Mouse (Mus musculus): ENCODE data around the gene Cst11. TPM values are rescaled to one million over a fixed set of nuclear protein-coding genes. Genes with fewer than 3 reads are reported as not detected.

Gene Cst11
- polyA plus RNA-seq, 1 experiment from 2014 or later: 0.98 TPM

DNA sequence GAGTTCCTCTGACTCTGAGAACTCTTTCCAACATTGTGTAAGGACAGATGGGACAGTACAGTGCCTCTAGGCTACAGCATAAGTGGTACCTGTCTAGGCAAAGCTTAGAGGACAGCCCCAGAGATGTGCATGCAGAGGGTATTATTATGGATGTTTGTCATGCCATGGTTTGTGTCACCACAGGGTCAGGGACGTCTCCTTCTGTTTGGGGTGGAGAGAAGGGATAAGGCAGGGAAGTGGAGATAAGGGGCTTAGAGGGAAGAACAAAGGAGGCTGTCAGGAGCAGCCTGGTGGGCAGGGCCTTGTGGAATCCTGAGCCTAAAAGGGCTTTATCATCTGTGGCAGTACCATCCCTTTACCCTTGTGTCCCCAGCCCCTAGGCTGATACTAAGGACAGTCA is 10.4 kb upstream of the Cst11 start, which contains the start of gene 8030411F24Rik:
Gene 8030411F24Rik (plus strand): TSS at position 301 of the 400 bp plus-strand sequence.
- no peak for ATAC-seq (ENCODE audit: low FRiP score, low TSS enrichment)
- Histone ChIP-seq H3K9ac (ENCODE audit: low read length) (no peak within 1 kb of the TSS), H3K36me3 (ENCODE audit: control insufficient read depth, insufficient read depth, low read length) (no peaks in the 10 kb centered on the region), H3K4me1 (replicated peaks; ENCODE audit: control insufficient read depth, insufficient read depth) (no peaks in the 10 kb centered on the region), H3K4me3 (ENCODE audit: low read depth, low read length) (no peak within 1 kb of the TSS), H3K4me2 (replicated peaks; ENCODE audit: low read depth) (no peak within 1 kb of the TSS), H3K27ac (replicated peaks) (no peak within 1 kb of the TSS), H3K9me3 (ENCODE audit: control insufficient read depth, low read length) (no peaks in the 10 kb centered on the region), H3K27me3 (ENCODE audit: control insufficient read depth, insufficient read depth, low read length) (no peaks in the 10 kb centered on the region)
- DNase-seq (ENCODE audit: low spot score): no peak
- TF ChIP-seq CTCF (IDR thresholded peaks at IDR 0.05; ENCODE audit: low read depth) (no peak), EP300 (optimal IDR thresholded peaks at IDR 0.05) (no peak)
- 15% methylated on average over 1 of the region's 1 CpGs for WGBS

DNA sequence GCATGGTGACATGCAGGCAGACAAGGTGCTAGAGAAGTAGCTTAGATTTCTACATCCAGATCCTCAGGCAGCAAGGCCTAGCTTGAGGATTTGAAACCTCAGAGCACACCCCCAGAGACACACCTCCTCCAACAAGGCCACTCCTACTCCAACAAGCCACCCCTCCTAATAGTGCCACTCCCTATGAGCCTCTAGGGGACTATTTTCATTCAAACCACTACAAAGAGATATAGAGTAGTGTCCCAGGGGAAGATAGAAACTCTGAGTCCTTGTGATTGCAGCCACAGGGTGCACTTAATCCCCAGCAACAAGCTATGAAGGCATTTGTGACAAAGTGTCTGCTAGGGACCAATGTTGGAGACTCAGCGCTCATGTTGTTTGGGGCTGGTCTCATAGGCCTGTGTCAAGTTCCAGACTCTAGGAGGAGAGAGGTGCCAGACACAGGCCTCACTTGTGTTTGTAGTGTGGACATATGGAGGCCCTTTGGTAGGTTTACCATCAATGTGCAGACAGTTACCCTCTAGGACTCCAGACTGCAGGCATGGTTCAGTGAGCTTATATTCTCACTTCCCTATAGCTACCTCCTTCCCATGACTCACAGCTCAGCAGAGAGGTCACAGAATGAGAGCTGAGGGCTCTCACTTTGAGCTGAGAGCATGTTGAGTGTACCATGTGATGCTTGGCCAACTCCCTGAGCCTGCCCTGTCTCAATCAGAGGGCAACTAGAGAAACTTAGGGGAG is 7.5 kb downstream of the Cst11 start:
- no peak for TF ChIP-seq CTCF (IDR thresholded peaks at IDR 0.05; ENCODE audit: low read depth)
- no peak for TF ChIP-seq EP300 (optimal IDR thresholded peaks at IDR 0.05)
- DNase-seq (ENCODE audit: low spot score): no peak

DNA sequence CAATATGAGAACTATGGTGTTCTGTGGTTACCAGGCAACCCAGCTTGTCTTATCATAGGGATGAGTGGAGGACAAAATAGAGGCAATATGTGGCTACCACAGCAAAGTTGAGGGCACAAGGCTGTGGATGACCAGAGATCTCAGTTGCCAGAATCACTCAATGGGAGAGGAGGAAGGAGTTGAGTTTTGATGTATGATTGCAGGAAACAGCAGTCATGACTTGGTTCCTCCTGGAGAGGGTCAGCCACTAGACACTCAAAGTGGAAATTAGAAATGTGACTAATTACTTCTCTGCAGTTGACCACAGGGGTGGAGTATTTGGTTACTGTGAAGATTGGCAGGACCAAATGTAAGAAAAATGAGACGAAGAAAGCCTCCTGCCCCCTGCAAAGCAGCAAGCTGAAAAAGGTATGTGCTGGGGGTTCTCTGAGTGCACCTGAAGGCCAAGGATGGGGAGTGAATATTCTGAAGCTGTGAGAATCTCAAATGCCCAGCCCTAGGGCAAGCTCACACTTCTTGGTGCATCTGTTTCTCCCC is 16.9 kb downstream of the Cst11 start:
- Histone ChIP-seq H3K9ac (ENCODE audit: low read length) (no peak overlapping the region), H3K4me3 (ENCODE audit: low read depth, low read length) (no peak overlapping the region), H3K9me3 (ENCODE audit: control insufficient read depth, low read length) (no peaks in the 10 kb centered on the region), H3K27ac (replicated peaks) (no peak overlapping the region), H3K4me2 (replicated peaks; ENCODE audit: low read depth) (no peak overlapping the region), H3K27me3 (ENCODE audit: control insufficient read depth, insufficient read depth, low read length) (no peaks in the 10 kb centered on the region), H3K36me3 (ENCODE audit: control insufficient read depth, insufficient read depth, low read length) (no peaks in the 10 kb centered on the region), H3K4me1 (replicated peaks; ENCODE audit: control insufficient read depth, insufficient read depth) (no peaks in the 10 kb centered on the region)
- TF ChIP-seq EP300 (optimal IDR thresholded peaks at IDR 0.05) (no peak), CTCF (IDR thresholded peaks at IDR 0.05; ENCODE audit: low read depth) (no peak)
- 63% methylated on average over 1 of the region's 1 CpGs for WGBS
- ATAC-seq (ENCODE audit: low FRiP score, low TSS enrichment): no peak
- no peak for DNase-seq (ENCODE audit: low spot score)

More for the DNA sequence above, 7.5 kb downstream of the Cst11 start:
- Histone ChIP-seq H3K27ac (replicated peaks) (no peak overlapping the region), H3K9me3 (ENCODE audit: control insufficient read depth, low read length) (no peaks in the 10 kb centered on the region), H3K27me3 (ENCODE audit: control insufficient read depth, insufficient read depth, low read length) (no peaks in the 10 kb centered on the region), H3K4me2 (replicated peaks; ENCODE audit: low read depth) (no peak overlapping the region), H3K9ac (ENCODE audit: low read length) (no peak overlapping the region), H3K4me1 (replicated peaks; ENCODE audit: control insufficient read depth, insufficient read depth) (no peaks in the 10 kb centered on the region), H3K4me3 (ENCODE audit: low read depth, low read length) (no peak overlapping the region), H3K36me3 (ENCODE audit: control insufficient read depth, insufficient read depth, low read length) (no peaks in the 10 kb centered on the region)
- ATAC-seq (ENCODE audit: low FRiP score, low TSS enrichment): no peak
- 100% methylated on average over 1 of the region's 1 CpGs for WGBS

DNA sequence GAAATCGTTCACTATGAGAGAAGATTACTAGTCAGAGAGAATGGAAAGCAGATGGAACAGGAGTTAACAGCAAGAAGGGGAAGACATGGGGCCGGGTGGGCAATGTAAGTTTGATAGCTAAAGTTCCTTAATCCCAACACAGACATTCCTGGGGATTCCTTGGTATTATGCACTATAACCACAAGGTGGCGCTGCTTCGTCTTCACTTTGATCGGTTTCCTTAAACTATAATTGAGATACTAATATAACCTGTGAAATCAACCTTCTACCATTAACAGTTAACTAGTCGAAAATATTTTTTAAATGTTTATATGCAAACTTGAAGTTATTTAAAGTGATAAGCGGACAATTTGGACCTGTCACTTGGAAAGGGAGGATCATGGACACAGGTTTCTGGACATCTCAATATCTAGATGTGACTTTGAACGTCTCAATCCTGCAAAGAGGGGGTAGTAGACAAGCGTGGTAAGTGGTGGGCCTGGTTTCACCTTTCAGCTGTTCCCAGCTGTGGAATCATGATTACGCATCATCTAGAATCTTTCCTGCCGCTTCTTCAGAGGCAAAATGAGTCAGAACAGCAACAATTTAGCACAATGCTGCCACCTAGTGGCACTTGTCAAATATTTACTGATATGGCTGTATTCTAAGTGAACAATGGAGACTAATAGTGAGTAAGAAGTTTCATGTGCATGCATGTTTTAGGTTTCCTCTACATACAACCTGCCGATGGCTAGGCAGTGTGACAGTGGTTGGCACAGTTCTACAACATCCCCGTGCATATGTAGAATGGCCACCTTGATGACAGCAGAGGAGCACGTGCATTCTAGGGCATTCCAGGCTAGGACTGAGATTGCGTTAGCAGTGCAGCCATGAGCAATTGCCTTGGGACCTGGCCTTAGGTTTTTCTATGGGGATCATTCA is 19.1 kb downstream of the Cst11 start:
- TF ChIP-seq EP300 (optimal IDR thresholded peaks at IDR 0.05) (no peak), CTCF (IDR thresholded peaks at IDR 0.05; ENCODE audit: low read depth) (peak; percentile 83)
- ATAC-seq (ENCODE audit: low FRiP score, low TSS enrichment) (peak; percentile 74), DNase-seq (ENCODE audit: low spot score) (peak; percentile 64)
- 16% methylated on average over 15 of the region's 15 CpGs for WGBS
- Histone ChIP-seq H3K27me3 (ENCODE audit: control insufficient read depth, insufficient read depth, low read length) (no peaks in the 10 kb centered on the region), H3K9ac (ENCODE audit: low read length) (no peak overlapping the region), H3K9me3 (ENCODE audit: control insufficient read depth, low read length) (no peaks in the 10 kb centered on the region), H3K4me1 (replicated peaks; ENCODE audit: control insufficient read depth, insufficient read depth) (no peaks in the 10 kb centered on the region), H3K36me3 (ENCODE audit: control insufficient read depth, insufficient read depth, low read length) (no peaks in the 10 kb centered on the region), H3K4me2 (replicated peaks; ENCODE audit: low read depth) (peak overlapping the region; percentile 42), H3K27ac (replicated peaks) (no peak overlapping the region), H3K4me3 (ENCODE audit: low read depth, low read length) (peak overlapping the region; percentile 21)

DNA sequence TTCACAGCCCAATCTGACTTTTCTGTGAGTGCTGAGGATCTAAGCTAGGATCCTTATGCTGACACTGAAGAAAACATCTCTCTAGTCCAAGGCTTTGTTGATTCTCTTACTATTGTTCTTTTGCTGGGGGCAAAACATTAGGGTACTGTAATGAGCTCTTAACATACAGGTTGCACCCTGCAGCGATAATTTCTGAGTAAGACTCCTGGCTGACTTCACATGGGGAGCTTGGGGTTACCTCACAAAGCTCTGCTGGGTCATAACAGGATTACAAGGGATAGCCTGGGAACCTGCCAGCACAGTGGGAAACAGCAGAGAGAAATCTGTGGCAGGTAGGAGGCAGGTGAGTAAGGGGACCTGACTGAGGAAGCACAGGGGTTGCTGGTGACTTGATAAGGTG is 21.2 kb downstream of the Cst11 start, which contains the start of gene Cstl1:
Gene Cstl1 (plus strand): TSS at position 301 of the 400 bp plus-strand sequence.
- WGBS: 80% methylated on average over 1 of the region's 1 CpGs
- Histone ChIP-seq H3K9ac (ENCODE audit: low read length) (no peak within 1 kb of the TSS), H3K9me3 (ENCODE audit: control insufficient read depth, low read length) (no peaks in the 10 kb centered on the region), H3K36me3 (ENCODE audit: control insufficient read depth, insufficient read depth, low read length) (no peaks in the 10 kb centered on the region), H3K4me3 (ENCODE audit: low read depth, low read length) (no peak within 1 kb of the TSS), H3K27me3 (ENCODE audit: control insufficient read depth, insufficient read depth, low read length) (no peaks in the 10 kb centered on the region), H3K4me1 (replicated peaks; ENCODE audit: control insufficient read depth, insufficient read depth) (no peaks in the 10 kb centered on the region), H3K27ac (replicated peaks) (no peak within 1 kb of the TSS), H3K4me2 (replicated peaks; ENCODE audit: low read depth) (no peak within 1 kb of the TSS)
- DNase-seq (ENCODE audit: low spot score) (no peak), ATAC-seq (ENCODE audit: low FRiP score, low TSS enrichment) (no peak)
- TF ChIP-seq CTCF (IDR thresholded peaks at IDR 0.05; ENCODE audit: low read depth): no peak
- no peak for TF ChIP-seq EP300 (optimal IDR thresholded peaks at IDR 0.05)
